Mouse (Mus musculus) hindbrain, embryonic 13.5 days (tissue): ENCODE data around the gene Fam216a. TPM values are rescaled to one million over a fixed set of nuclear protein-coding genes. Genes with fewer than 3 reads are reported as not detected.

Experiments used
- ATAC-seq: fragments of 200-750 bp; cut with Nextera tagmentation; 2 replicates; pipeline ENCODE4 v1.8.0; 2017; ENCODE audit warnings: moderate TSS enrichment; ENCODE audit not compliant: low FRiP score
- H3K27ac ChIP-seq: fragments of 300-500 bp; sonication (generic); 2 replicates; pipeline ENCODE4 v1.5.1; 2015; ENCODE audit warnings: inconsistent platforms, mild to moderate bottlenecking, moderate library complexity
- H3K27me3 ChIP-seq: fragments of 300-500 bp; sonication (generic); 2 replicates; pipeline ENCODE4 v1.6.1; 2015; ENCODE audit warnings: mild to moderate bottlenecking, inconsistent platforms
- H3K36me3 ChIP-seq: fragments of 300-500 bp; sonication (generic); 2 replicates; pipeline ENCODE4 v1.6.1; 2015; ENCODE audit warnings: mild to moderate bottlenecking, inconsistent platforms
- H3K4me1 ChIP-seq: fragments of 300-500 bp; sonication (generic); replicated peaks from 2 replicates; pipeline ENCODE4 v1.6.1; 2015; ENCODE audit warnings: inconsistent platforms
- H3K4me2 ChIP-seq: fragments of 300-500 bp; sonication (generic); 2 replicates; pipeline ENCODE4 v1.6.1; 2015; ENCODE audit warnings: inconsistent platforms, mild to moderate bottlenecking, moderate library complexity
- H3K4me3 ChIP-seq: fragments of 300-500 bp; sonication (generic); 2 replicates; pipeline ENCODE4 v1.5.1; 2015; ENCODE audit warnings: mild to moderate bottlenecking, inconsistent platforms
- H3K9ac ChIP-seq: fragments of 300-500 bp; sonication (generic); 2 replicates; pipeline ENCODE4 v1.6.1; 2015; ENCODE audit warnings: mild to moderate bottlenecking, inconsistent platforms
- H3K9me3 ChIP-seq: fragments of 300-500 bp; sonication (generic); 2 replicates; pipeline ENCODE4 v1.6.1; 2016; ENCODE audit warnings: inconsistent platforms
- WGBS: fragments of 180-500 bp; shearing (Covaris S2); methylation state at CpG from one replicate; pipeline ENCODE4 v1.1.7; 2015; 5-methylcytosine and 5-hydroxymethylcytosine counted together
- polyA plus RNA-seq: library from polyadenylated mRNA; unstranded; fragments of >200 nt; fragmentation: Nextera tagmentation; extraction: Ambion mirVana; gene quantifications from 2 replicates; pipeline ENCODE4 v1.2.1, GENCODE M21; 2015

Gene Fam216a
- polyA plus RNA-seq, 1 experiment from 2014 or later: 132 TPM

DNA sequence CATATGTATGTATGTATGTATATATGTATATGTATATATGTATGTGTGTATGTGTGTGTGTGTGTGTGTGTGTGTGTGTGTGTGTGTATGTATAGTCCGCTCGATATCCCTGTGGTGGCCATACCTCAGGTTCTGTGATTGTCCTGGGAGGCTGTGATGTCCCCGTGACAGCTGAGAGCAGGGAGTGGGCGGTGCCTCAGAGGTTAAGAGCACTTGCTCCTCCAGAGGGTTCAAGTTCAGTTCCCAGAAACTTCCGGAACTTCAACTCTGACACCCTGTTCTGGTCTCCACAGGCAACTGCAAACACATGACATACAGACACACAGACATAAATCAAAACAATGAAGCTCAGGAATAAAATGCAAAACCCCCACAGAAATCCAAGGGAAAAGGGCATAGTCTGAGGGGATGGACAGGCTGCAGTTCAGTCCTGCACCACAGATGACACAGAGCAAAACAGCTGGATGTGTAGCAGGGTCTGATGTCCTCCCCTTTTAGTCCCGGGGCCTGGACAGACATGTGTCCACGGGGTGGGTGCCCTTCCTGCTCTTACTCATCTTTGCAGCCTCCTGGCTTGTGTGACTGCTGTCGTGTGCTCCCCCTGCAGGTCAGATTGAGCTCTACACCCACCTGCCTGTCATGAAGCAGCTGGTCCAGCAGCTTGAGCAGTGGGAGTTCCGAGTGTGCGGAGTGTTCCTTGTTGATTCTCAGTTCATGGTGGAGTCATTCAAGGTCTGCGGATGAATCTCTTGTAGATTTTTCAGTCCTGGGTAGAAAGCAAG lies 7.4 kb upstream of the Fam216a start:
- H3K4me3 ChIP-seq: no peak overlapping the region
- no peak overlapping the region for H3K9ac ChIP-seq
- 56% methylated on average over 11 of the region's 11 CpGs for WGBS
- ATAC-seq: peak; percentile 52; the same call in 1 of the 2 replicates
- H3K4me2 ChIP-seq: no peak overlapping the region
- peaks cover 52% of the 10 kb centered on the region for H3K36me3 ChIP-seq
- no peaks in the 10 kb centered on the region for H3K27me3 ChIP-seq
- no peaks in the 10 kb centered on the region for H3K4me1 ChIP-seq
- H3K27ac ChIP-seq: no peak overlapping the region
- H3K9me3 ChIP-seq: no peaks in the 10 kb centered on the region

DNA sequence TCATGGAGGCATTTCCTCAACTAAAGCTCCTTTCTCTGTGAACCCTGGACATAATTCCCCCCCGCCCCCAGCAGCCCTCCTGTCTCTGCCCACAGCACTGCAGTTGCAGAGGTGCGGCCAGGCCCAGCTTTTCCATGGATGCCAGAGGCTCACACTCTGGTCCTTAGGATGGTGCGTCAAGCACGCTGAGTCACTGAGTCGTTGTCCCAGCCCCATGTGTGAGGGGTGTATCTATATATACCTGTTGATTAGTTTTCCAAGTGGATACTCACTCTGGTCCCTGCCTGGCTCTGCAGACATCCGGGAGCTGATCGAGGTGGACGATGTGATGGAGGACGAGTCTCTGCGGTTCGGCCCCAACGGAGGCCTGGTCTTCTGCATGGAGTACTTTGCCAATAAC lies 6.0 kb upstream of the Fam216a start:
- ATAC-seq: no peak
- 95% methylated on average over 12 of the region's 12 CpGs for WGBS
- H3K4me3 ChIP-seq: no peak overlapping the region

DNA sequence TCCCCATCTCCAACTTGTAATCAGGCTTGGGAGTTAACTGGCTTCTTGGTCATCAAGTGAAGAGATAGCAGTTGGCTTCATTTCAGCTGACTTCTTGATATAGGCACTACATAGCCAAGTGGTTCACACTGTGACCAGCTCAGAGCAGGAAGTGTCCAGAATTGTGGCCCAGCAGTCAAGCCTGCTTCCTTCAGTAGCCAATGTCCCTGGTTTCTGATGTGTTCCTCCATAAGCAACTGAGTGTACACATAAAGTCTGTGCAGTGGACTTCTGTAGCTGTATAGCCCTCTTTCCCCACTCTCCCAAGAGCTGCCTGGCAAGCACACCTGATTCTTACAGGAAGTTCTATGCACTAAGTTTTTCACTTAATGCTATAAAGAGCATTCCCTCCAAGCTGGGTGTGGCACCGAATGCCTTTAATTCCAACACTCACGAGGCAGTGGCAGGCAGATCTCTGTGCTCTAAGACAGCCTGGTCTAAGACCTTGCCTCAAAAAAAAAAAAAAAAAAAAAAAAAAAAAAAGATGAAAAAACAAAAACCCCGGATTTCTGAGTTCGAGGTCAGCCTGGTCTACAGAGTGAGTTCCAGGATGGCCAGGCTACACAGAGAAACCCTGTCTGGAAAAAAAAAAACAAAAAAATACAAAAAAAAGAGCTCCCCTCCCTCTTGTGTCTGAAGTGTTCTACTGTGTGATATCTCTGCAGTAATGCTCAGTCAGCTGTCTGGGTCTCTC lies 5.1 kb upstream of the Fam216a start:
- 93% methylated on average over 4 of the region's 4 CpGs for WGBS

More for the DNA sequence above, 6.0 kb upstream of the Fam216a start:
- no peak overlapping the region for H3K4me2 ChIP-seq
- no peak overlapping the region for H3K9ac ChIP-seq
- H3K36me3 ChIP-seq: peaks cover 61% of the 10 kb centered on the region
- peaks cover 6% of the 10 kb centered on the region for H3K4me1 ChIP-seq
- H3K9me3 ChIP-seq: no peaks in the 10 kb centered on the region
- no peaks in the 10 kb centered on the region for H3K27me3 ChIP-seq
- H3K27ac ChIP-seq: no peak overlapping the region

DNA sequence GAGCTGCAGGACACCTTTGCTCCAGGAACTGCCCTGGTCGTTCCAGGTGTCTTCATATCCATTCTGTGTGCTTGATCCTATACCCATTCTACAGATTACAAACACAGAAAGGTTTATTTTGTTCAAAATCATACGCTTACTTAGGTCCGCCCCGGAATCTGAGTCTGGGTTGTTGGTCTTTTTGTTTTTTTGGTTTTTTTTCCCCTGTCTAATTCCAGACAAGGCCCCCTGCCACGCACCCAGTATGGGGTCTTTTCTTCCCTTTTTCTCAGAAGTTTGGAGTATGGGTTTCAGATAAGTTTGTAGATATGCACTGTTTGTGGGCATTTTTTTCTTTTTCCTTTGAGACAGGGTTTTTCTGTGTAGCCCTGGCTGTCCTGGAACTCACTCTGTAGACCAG lies 714 bp upstream of the Fam216a start:
- peak overlapping the region; percentile 97 for H3K27ac ChIP-seq
- peaks cover 42% of the 10 kb centered on the region for H3K36me3 ChIP-seq
- WGBS: 7% methylated on average over 5 of the region's 5 CpGs

More for the DNA sequence above, 5.1 kb upstream of the Fam216a start:
- Histone ChIP-seq H3K4me1 (peaks cover 12% of the 10 kb centered on the region), H3K27ac (no peak overlapping the region), H3K9me3 (no peaks in the 10 kb centered on the region), H3K27me3 (no peaks in the 10 kb centered on the region), H3K4me2 (no peak overlapping the region), H3K9ac (no peak overlapping the region), H3K4me3 (no peak overlapping the region), H3K36me3 (peaks cover 55% of the 10 kb centered on the region)
- ATAC-seq: no peak

GRCm38 (mm10) chr5:122371591-122372191 lies 473 bp downstream of the Fam216a start, which contains the start of gene Gpn3:
Gene Gpn3 (plus strand): TSS chr5:122371876.
- Histone ChIP-seq H3K4me2 (peak within 1 kb of the TSS; percentile 77), H3K4me3 (peak within 1 kb of the TSS; percentile 83), H3K27ac (peak within 1 kb of the TSS; percentile 97), H3K27me3 (no peaks in the 10 kb centered on the region), H3K9ac (peak within 1 kb of the TSS; percentile 92), H3K36me3 (peaks cover 49% of the 10 kb centered on the region), H3K9me3 (no peaks in the 10 kb centered on the region), H3K4me1 (peaks cover 26% of the 10 kb centered on the region)
- WGBS: under 1% methylated on average over 29 of the region's 46 CpGs
- peak; percentile 87 for ATAC-seq

More for the DNA sequence above, 714 bp upstream of the Fam216a start:
- H3K4me2 ChIP-seq: peak overlapping the region; percentile 77
- no peak for ATAC-seq
- peaks cover 26% of the 10 kb centered on the region for H3K4me1 ChIP-seq
- no peaks in the 10 kb centered on the region for H3K9me3 ChIP-seq
- peak overlapping the region; percentile 83 for H3K4me3 ChIP-seq
- peak overlapping the region; percentile 92 for H3K9ac ChIP-seq
- H3K27me3 ChIP-seq: no peaks in the 10 kb centered on the region

GRCm38 (mm10) chr5:122354492-122355067 lies 17.6 kb downstream of the Fam216a start:
- H3K4me3 ChIP-seq: peak overlapping the region; percentile 91
- H3K9me3 ChIP-seq: no peaks in the 10 kb centered on the region
- under 1% methylated on average over 57 of the region's 57 CpGs for WGBS
- H3K27me3 ChIP-seq: no peaks in the 10 kb centered on the region
- H3K27ac ChIP-seq: peak overlapping the region; percentile 88
- ATAC-seq: peak; percentile 84
- H3K4me2 ChIP-seq: peak overlapping the region; percentile 76
- H3K4me1 ChIP-seq: peaks cover 16% of the 10 kb centered on the region
- H3K9ac ChIP-seq: peak overlapping the region; percentile 95
- peaks cover under 1% of the 10 kb centered on the region; the same call in 1 of the 2 replicates for H3K36me3 ChIP-seq

- Histone ChIP-seq H3K36me3 (no peaks in the 10 kb centered on the region), H3K9me3 (no peaks in the 10 kb centered on the region), H3K4me3 (peak within 1 kb of the TSS; percentile 91), H3K9ac (peak within 1 kb of the TSS; percentile 95), H3K27ac (peak within 1 kb of the TSS; percentile 89), H3K27me3 (no peaks in the 10 kb centered on the region), H3K4me2 (peak within 1 kb of the TSS; percentile 76), H3K4me1 (peaks cover 16% of the 10 kb centered on the region)
- peak; percentile 94 for ATAC-seq
- WGBS: 3% methylated on average over 51 of the region's 51 CpGs
These were observed 18.2 kb downstream of the Fam216a start, which contains the start of the genes Rad9b and Vps29 for GRCm38 (mm10) chr5:122353807-122354491. Gene Rad9b (minus strand): TSS chr5:122354233. Gene Vps29 (plus strand): TSS chr5:122354369.

- Histone ChIP-seq H3K9me3 (no peaks in the 10 kb centered on the region; the same call in 1 of the 2 replicates), H3K9ac (no peak overlapping the region), H3K4me1 (no peaks in the 10 kb centered on the region), H3K27ac (no peak overlapping the region), H3K27me3 (no peaks in the 10 kb centered on the region), H3K4me2 (no peak overlapping the region), H3K4me3 (no peak overlapping the region), H3K36me3 (no peaks in the 10 kb centered on the region)
- ATAC-seq: no peak
- 79% methylated on average over 4 of the region's 4 CpGs for WGBS
These were observed 26.4 kb downstream of the Fam216a start for GRCm38 (mm10) chr5:122345777-122346176.

DNA sequence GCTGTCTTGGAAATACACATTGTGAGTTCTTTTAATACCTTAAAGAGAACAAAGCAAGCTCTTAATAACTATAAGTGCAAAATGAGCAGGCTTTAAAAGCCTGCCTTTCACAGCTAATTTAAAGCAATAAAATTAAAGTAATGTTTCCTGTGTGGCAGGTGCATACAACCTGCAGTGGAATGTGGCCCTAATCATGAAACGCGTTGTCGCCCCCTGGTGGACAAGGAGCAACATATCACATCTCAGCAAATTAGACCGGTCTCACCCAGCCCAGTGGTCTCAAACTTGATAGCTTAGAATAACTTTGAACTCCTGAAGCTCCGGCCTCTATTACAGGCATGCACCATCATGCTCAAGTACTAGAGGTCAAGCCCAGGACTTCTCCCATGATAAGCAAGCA lies 27.9 kb downstream of the Fam216a start:
- Histone ChIP-seq H3K4me1 (no peaks in the 10 kb centered on the region), H3K4me2 (no peak overlapping the region), H3K27ac (no peak overlapping the region), H3K9ac (no peak overlapping the region), H3K4me3 (no peak overlapping the region), H3K36me3 (no peaks in the 10 kb centered on the region), H3K9me3 (no peaks in the 10 kb centered on the region; the same call in 1 of the 2 replicates), H3K27me3 (no peaks in the 10 kb centered on the region)
- WGBS: 14% methylated on average over 5 of the region's 5 CpGs
- no peak for ATAC-seq

- Histone ChIP-seq H3K9me3 (no peaks in the 10 kb centered on the region; the same call in 1 of the 2 replicates), H3K27ac (no peak overlapping the region), H3K4me1 (no peaks in the 10 kb centered on the region), H3K36me3 (peaks cover under 1% of the 10 kb centered on the region; the same call in 1 of the 2 replicates), H3K9ac (no peak overlapping the region; the same call in 1 of the 2 replicates), H3K4me3 (no peak overlapping the region), H3K27me3 (no peaks in the 10 kb centered on the region), H3K4me2 (no peak overlapping the region)
- no peak for ATAC-seq
- WGBS: 51% methylated on average over 7 of the region's 7 CpGs
These were observed 28.4 kb downstream of the Fam216a start for GRCm38 (mm10) chr5:122343768-122344167.

DNA sequence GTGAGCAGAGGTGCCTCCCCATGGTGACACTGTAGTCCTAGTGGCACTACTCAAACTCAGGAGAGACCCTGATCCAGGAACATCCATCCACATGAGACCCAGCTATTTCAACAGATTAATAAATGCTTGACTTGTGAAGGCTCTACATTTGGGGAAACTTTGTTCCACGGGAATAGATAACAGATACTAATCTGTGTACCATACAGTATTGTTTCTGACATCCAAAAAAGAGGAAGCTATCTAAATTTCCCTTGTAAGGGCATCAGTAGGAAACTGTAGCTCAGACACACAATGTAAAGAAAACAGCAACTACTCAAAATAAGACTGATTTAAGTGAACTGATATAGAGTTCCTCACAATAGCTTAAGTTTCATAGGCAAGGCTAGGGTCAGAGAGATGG lies 29.3 kb downstream of the Fam216a start:
- no peaks in the 10 kb centered on the region; the same call in 1 of the 2 replicates for H3K9me3 ChIP-seq
- H3K4me3 ChIP-seq: no peak overlapping the region
- peaks cover 4% of the 10 kb centered on the region; the same call in 1 of the 2 replicates for H3K36me3 ChIP-seq
- 91% methylated on average over 1 of the region's 1 CpGs for WGBS
- no peaks in the 10 kb centered on the region for H3K27me3 ChIP-seq
- peak overlapping the region; percentile 43; the same call in 1 of the 2 replicates for H3K9ac ChIP-seq
- H3K4me2 ChIP-seq: no peak overlapping the region
- no peaks in the 10 kb centered on the region for H3K4me1 ChIP-seq
- ATAC-seq: no peak
- H3K27ac ChIP-seq: no peak overlapping the region
